Mouse (Mus musculus): ENCODE measurements around the gene Arrdc2. TPM values are rescaled to one million over a fixed set of nuclear protein-coding genes. Genes with fewer than 3 reads are reported as not detected.

The Arrdc2 gene
- polyA plus RNA-seq, 1 experiment, result 27.8 TPM

- Histone ChIP-seq H3K4me1 (ENCODE audit: control insufficient read depth, insufficient read depth, low read length) (peaks cover 47% of the 10 kb centered on the region), H3K4me3 (ENCODE audit: insufficient read depth, low read length) (peak overlapping the region; percentile 70), H3K27ac (ENCODE audit: insufficient read depth, low read depth, low read length) (peak overlapping the region; percentile 79)
- TF ChIP-seq POLR2A (IDR thresholded peaks at IDR 0.05; ENCODE audit: borderline replicate concordance, low read depth, low read length) (no peak), CTCF (IDR thresholded peaks at IDR 0.05; ENCODE audit: low read depth, low read length) (no peak)
Measured at GRCm38 (mm10) chr8:70803761-70804480, 35.6 kb downstream of the Arrdc2 start.

DNA sequence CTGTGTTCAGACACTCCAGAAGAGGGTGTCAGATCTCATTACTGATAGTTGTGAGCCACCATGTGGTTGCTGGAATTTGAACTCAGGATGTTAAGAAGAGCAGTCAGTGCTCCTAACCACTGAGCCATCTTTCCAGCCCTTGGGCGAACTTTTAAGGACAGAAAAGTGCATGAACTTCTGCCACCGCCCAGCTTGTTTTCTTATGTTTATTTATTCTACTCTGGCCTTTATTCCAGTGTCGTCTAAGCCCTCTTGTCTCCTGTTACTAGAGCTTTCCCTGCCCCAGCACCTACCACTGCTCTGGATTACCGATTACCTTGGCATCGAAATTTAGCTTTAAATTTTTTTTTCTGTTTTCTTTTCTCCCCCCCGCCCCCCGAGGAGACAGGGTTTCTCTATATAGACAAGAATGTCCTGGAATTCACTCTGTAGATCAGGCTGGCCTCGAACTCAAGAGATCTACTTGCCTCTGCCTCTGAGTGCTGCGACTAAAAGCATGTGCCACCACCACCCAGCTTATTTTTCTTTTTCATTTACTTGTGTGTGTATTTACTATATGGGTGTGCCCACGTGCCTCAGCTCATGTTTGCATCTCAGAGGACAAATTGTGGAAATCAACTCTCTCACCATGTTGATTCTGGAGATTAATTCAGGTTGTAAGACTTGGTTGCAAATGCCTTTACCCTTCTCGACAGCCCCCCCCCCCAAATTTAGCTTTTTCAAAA, 36.6 kb downstream of the Arrdc2 start:
- no peak overlapping the region for H3K4me3 ChIP-seq (ENCODE audit: insufficient read depth, low read length)
- H3K27ac ChIP-seq (ENCODE audit: insufficient read depth, low read depth, low read length), result no peak overlapping the region
- TF ChIP-seq POLR2A (IDR thresholded peaks at IDR 0.05; ENCODE audit: borderline replicate concordance, low read depth, low read length) (no peak), CTCF (IDR thresholded peaks at IDR 0.05; ENCODE audit: low read depth, low read length) (no peak)
- H3K4me1 ChIP-seq (ENCODE audit: control insufficient read depth, insufficient read depth, low read length), result peaks cover 44% of the 10 kb centered on the region

GRCm38 (mm10) chr8:70801830-70802229, 37.7 kb downstream of the Arrdc2 start:
- H3K4me1 ChIP-seq (ENCODE audit: control insufficient read depth, insufficient read depth, low read length), result peaks cover 35% of the 10 kb centered on the region
- TF ChIP-seq CTCF (IDR thresholded peaks at IDR 0.05; ENCODE audit: low read depth, low read length) (no peak), POLR2A (IDR thresholded peaks at IDR 0.05; ENCODE audit: borderline replicate concordance, low read depth, low read length) (no peak)
- no peak overlapping the region for H3K4me3 ChIP-seq (ENCODE audit: insufficient read depth, low read length)
- H3K27ac ChIP-seq (ENCODE audit: insufficient read depth, low read depth, low read length), result no peak overlapping the region

- Histone ChIP-seq H3K4me1 (ENCODE audit: control insufficient read depth, insufficient read depth, low read length) (peaks cover 34% of the 10 kb centered on the region), H3K27ac (ENCODE audit: insufficient read depth, low read depth, low read length) (no peak overlapping the region), H3K4me3 (ENCODE audit: insufficient read depth, low read length) (no peak overlapping the region)
- TF ChIP-seq CTCF (IDR thresholded peaks at IDR 0.05; ENCODE audit: low read depth, low read length), result no peak
Measured at GRCm38 (mm10) chr8:70801156-70801555, 38.4 kb downstream of the Arrdc2 start.

GRCm38 (mm10) chr8:70800648-70801047, 38.9 kb downstream of the Arrdc2 start:
- no peak overlapping the region for H3K4me3 ChIP-seq (ENCODE audit: insufficient read depth, low read length)
- TF ChIP-seq CTCF (IDR thresholded peaks at IDR 0.05; ENCODE audit: low read depth, low read length) (no peak), POLR2A (IDR thresholded peaks at IDR 0.05; ENCODE audit: borderline replicate concordance, low read depth, low read length) (no peak)
- peaks cover 29% of the 10 kb centered on the region for H3K4me1 ChIP-seq (ENCODE audit: control insufficient read depth, insufficient read depth, low read length)
- H3K27ac ChIP-seq (ENCODE audit: insufficient read depth, low read depth, low read length), result no peak overlapping the region

DNA sequence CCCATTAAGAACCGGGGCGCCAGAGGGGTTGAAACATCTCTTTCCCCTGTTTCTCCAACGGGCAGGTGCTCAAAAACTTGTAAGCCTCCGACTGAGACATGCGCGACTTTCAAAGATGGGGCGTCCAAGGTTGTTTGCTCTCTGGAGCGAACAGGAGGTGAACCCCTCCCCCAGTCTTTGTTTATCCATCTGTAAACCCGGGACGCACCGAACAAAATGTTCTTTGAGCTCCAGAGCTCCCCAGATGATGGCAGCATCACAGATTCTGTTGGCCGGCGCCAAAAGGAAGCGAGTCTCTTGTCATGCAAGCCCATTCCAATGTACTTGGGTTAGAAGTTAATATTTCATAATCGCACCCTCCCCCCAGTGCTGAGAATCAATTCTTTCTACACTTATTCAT, 41.2 kb downstream of the Arrdc2 start:
- Histone ChIP-seq H3K4me3 (ENCODE audit: insufficient read depth, low read length) (no peak overlapping the region), H3K27ac (ENCODE audit: insufficient read depth, low read depth, low read length) (no peak overlapping the region), H3K4me1 (ENCODE audit: control insufficient read depth, insufficient read depth, low read length) (peaks cover 23% of the 10 kb centered on the region)
- TF ChIP-seq CTCF (IDR thresholded peaks at IDR 0.05; ENCODE audit: low read depth, low read length) (no peak), POLR2A (IDR thresholded peaks at IDR 0.05; ENCODE audit: borderline replicate concordance, low read depth, low read length) (no peak)

- Histone ChIP-seq H3K4me3 (ENCODE audit: insufficient read depth, low read length) (peak overlapping the region; percentile 57), H3K27ac (ENCODE audit: insufficient read depth, low read depth, low read length) (no peak overlapping the region), H3K4me1 (ENCODE audit: control insufficient read depth, insufficient read depth, low read length) (peaks cover 28% of the 10 kb centered on the region)
- TF ChIP-seq POLR2A (IDR thresholded peaks at IDR 0.05; ENCODE audit: borderline replicate concordance, low read depth, low read length), result no peak
- TF ChIP-seq CTCF (IDR thresholded peaks at IDR 0.05; ENCODE audit: low read depth, low read length), result no peak
Measured at GRCm38 (mm10) chr8:70797081-70798070, 42.1 kb downstream of the Arrdc2 start.

- TF ChIP-seq POLR2A (IDR thresholded peaks at IDR 0.05; ENCODE audit: borderline replicate concordance, low read depth, low read length) (no peak), CTCF (IDR thresholded peaks at IDR 0.05; ENCODE audit: low read depth, low read length) (no peak)
- Histone ChIP-seq H3K4me3 (ENCODE audit: insufficient read depth, low read length) (peak overlapping the region; percentile 57), H3K4me1 (ENCODE audit: control insufficient read depth, insufficient read depth, low read length) (peaks cover 21% of the 10 kb centered on the region), H3K27ac (ENCODE audit: insufficient read depth, low read depth, low read length) (no peak overlapping the region)
Measured at GRCm38 (mm10) chr8:70796403-70797080, 43.0 kb downstream of the Arrdc2 start.

DNA sequence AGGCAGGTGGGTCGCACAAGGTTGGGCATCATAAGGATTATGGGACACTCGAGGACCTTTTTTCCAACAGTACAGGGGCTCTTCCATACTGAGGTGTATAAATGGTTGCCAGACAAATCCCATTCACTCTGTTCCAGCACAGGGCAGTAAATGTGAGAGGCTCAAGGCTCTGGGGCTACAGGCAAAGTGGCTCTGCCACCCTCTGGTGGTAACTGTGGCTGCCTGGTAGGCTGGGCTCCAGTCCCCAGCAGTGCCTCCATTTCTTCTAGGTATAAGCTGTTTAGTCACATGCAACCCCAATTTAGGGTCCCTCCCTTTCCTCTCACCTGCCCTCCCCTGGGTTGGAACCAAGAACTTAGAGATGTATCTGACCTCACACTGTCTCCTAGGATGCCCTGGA, 44.1 kb downstream of the Arrdc2 start:
- Histone ChIP-seq H3K4me1 (ENCODE audit: control insufficient read depth, insufficient read depth, low read length) (peaks cover 19% of the 10 kb centered on the region), H3K27ac (ENCODE audit: insufficient read depth, low read depth, low read length) (no peak overlapping the region), H3K4me3 (ENCODE audit: insufficient read depth, low read length) (no peak overlapping the region)
- TF ChIP-seq POLR2A (IDR thresholded peaks at IDR 0.05; ENCODE audit: borderline replicate concordance, low read depth, low read length), result no peak
- TF ChIP-seq CTCF (IDR thresholded peaks at IDR 0.05; ENCODE audit: low read depth, low read length), result no peak
